Mouse (Mus musculus) lung, embryonic 16.5 days (tissue): Measurements from ENCODE around the gene Gm44511. TPM values are rescaled to one million over a fixed set of nuclear protein-coding genes. Genes with fewer than 3 reads are reported as not detected.

Experiments used
- ATAC-seq: fragments of 200-750 bp; cut with Nextera tagmentation; 2 replicates; pipeline ENCODE4 v1.8.0; 2017; ENCODE audit warnings: low read depth, mild to moderate bottlenecking, moderate library complexity
- H3K27ac ChIP-seq: fragments of 300-500 bp; sonication (generic); 2 replicates; pipeline ENCODE4 v1.5.1; 2014; ENCODE audit warnings: mild to moderate bottlenecking, control low read depth, low read length
- H3K27me3 ChIP-seq: fragments of 300-500 bp; sonication (generic); 2 replicates; pipeline ENCODE4 v1.6.1; 2014; ENCODE audit warnings: low read depth, low read length, mixed read lengths; ENCODE audit not compliant: control insufficient read depth, insufficient read depth
- H3K36me3 ChIP-seq: fragments of 300-500 bp; sonication (generic); 2 replicates; pipeline ENCODE4 v1.6.1; 2014; ENCODE audit warnings: low read length; ENCODE audit not compliant: control insufficient read depth, insufficient read depth
- H3K4me1 ChIP-seq: fragments of 300-500 bp; sonication (generic); replicated peaks from 2 replicates; pipeline ENCODE4 v1.6.1; 2014; ENCODE audit warnings: low read length, mixed read lengths; ENCODE audit not compliant: control insufficient read depth, insufficient read depth
- H3K4me2 ChIP-seq: fragments of 300-500 bp; sonication (generic); 2 replicates; pipeline ENCODE4 v1.6.1; 2014; ENCODE audit warnings: low read depth, low read length, control low read depth
- H3K4me3 ChIP-seq: fragments of 300-500 bp; sonication (generic); 2 replicates; pipeline ENCODE4 v1.5.1; 2014; ENCODE audit warnings: mild to moderate bottlenecking, low read length, control low read depth
- H3K9ac ChIP-seq: fragments of 300-500 bp; sonication (generic); 2 replicates; pipeline ENCODE4 v1.6.1; 2014; ENCODE audit warnings: low read length, control low read depth
- H3K9me3 ChIP-seq: fragments of 300-500 bp; sonication (generic); 2 replicates; pipeline ENCODE4 v1.6.1; 2016; ENCODE audit warnings: low read length; ENCODE audit not compliant: control insufficient read depth
- WGBS: fragments of 180-500 bp; shearing (Covaris S2); extraction: QIAGEN DNeasy Blood & Tissue Kit; methylation state at CpG from one replicate; pipeline ENCODE4 v1.1.7; 2014; 5-methylcytosine and 5-hydroxymethylcytosine counted together
- polyA plus RNA-seq: library from polyadenylated mRNA; unstranded; fragments of >200 nt; fragmentation: Nextera tagmentation; extraction: Ambion mirVana; gene quantifications from 2 replicates; pipeline ENCODE4 v1.2.1, GENCODE M21; 2015

Gene Gm44511
- polyA plus RNA-seq, 1 experiment from 2014 or later: not detected

DNA sequence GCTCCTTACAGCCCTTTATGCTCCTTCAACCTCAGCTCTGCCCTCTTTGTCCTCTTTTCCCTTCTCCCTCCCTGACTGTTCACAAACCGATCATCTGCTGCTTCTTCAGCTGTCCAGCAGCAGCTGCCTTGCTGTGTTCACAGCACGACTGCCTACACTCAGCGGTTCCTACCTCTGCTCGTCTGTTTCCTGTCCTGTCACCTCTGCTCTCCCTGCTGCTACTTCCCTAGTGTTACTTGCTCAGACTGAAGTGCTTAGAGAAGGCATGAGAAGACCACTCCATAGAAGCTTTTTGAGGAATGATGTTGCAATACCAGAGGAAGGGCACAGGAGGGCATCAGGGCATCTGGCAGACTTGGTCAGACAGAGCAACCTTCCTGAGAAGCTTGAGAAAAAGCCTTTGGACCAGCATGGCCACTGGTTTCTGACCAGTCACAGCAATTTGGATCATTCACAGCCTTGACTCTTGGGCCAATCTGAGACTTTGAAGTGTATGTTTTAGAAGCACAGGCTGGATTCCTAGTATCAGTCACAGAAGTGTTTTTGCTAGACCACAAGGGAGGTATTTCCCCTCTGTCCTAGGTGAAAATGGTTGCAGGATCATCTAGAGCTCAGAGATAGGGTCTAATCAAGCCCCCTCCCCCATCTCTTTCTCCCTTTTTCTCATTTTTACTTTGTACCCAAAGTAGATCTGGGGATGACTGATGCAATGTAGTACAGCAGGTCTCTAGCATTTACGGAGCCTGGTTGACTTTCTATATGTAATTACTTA lies 92.0 kb downstream of the Gm44511 start:
- no peaks in the 10 kb centered on the region for H3K27me3 ChIP-seq
- H3K27ac ChIP-seq: no peak overlapping the region
- no peaks in the 10 kb centered on the region for H3K36me3 ChIP-seq
- H3K9ac ChIP-seq: no peak overlapping the region
- no peak overlapping the region for H3K4me3 ChIP-seq
- H3K4me1 ChIP-seq: no peaks in the 10 kb centered on the region
- H3K9me3 ChIP-seq: no peaks in the 10 kb centered on the region
- H3K4me2 ChIP-seq: no peak overlapping the region
- 47% methylated on average over 5 of the region's 5 CpGs for WGBS
- no peak for ATAC-seq

DNA sequence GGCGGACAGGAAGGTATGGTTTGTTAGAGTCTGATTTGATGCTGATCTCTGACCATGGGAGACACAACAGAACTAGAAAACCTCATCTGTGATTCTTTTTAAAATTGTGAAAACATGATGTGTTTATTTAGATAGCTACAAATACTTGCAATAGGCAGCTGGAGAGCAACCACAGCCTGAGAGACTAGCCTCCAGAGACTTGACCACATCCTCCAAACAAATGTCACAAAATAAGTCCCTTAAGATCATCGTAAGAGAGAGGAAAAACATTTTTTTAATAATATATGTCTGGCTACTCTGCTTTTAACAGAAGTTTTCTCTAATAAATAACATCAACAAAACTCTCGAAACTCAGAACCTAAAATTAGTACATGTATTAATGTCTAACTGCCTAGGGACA lies 94.1 kb downstream of the Gm44511 start:
- Histone ChIP-seq H3K4me2 (no peak overlapping the region), H3K36me3 (no peaks in the 10 kb centered on the region), H3K27me3 (no peaks in the 10 kb centered on the region), H3K9me3 (no peaks in the 10 kb centered on the region), H3K4me1 (no peaks in the 10 kb centered on the region), H3K27ac (no peak overlapping the region), H3K9ac (no peak overlapping the region), H3K4me3 (no peak overlapping the region)
- 80% methylated on average over 3 of the region's 3 CpGs for WGBS
- no peak for ATAC-seq

Other genes with a start within 250 kb of the Gm44511 start
- gene A2ml1, start 244.7 kb downstream of the Gm44511 start, polyA plus RNA-seq: 4.9 and 7.3 TPM in 2 replicates
- gene Klrb1a, start 202.8 kb downstream of the Gm44511 start, polyA plus RNA-seq: not detected in 2 replicates
- 0.50 TPM in 1 of 2 replicates, not detected in the other for gene Clec2h, start 163.9 kb downstream of the Gm44511 start, polyA plus RNA-seq
- not detected in 2 replicates for gene Klrb1, start 103.3 kb downstream of the Gm44511 start, polyA plus RNA-seq
- 0.25 and 0.33 TPM in 2 replicates for gene Klrb1c, start 37.1 kb downstream of the Gm44511 start, polyA plus RNA-seq
- gene Klrb1b, start within 50 bp of the Gm44511 start, polyA plus RNA-seq: 0.29 and 0.33 TPM in 2 replicates
- 0.23 and 0.36 TPM in 2 replicates for gene Clec2i, start 61.3 kb upstream of the Gm44511 start, polyA plus RNA-seq
- gene BC035044, start 64.8 kb upstream of the Gm44511 start, polyA plus RNA-seq: 0.79 and 0.87 TPM in 2 replicates
- gene Clec2g, start 108.1 kb upstream of the Gm44511 start, polyA plus RNA-seq: not detected in 2 replicates
- 0.67 and 0.68 TPM in 2 replicates for gene Klrb1f, start 219.6 kb upstream of the Gm44511 start, polyA plus RNA-seq